Mouse (Mus musculus): ENCODE results near the gene Rgs7bp. TPM values are rescaled to one million over a fixed set of nuclear protein-coding genes. Genes with fewer than 3 reads are reported as not detected.
A peak's percentile ranks its signal among the peaks of the same experiment; 100 is the strongest.

Gene Rgs7bp
- 1 to 10 TPM in 1 of 2 experiments, under 1 TPM in 1; 0.49 to 1.7 TPM for total RNA-seq (2021)
- long read RNA-seq, experiment 1, partial matches to known transcripts: 0 of 1 reads
- long read RNA-seq, experiment 1, other reads (novel, unspliced or antisense): 1 of 1 reads
- long read RNA-seq, experiment 2: 0 reads

- peak; percentile 50 for DNase-seq
Measured at GRCm38 (mm10) chr13:105054181-105054940, at the start of gene Rgs7bp. TSS of gene Rgs7bp (minus strand) at chr13:105054930.

- DNase-seq: no peak
Measured at GRCm38 (mm10) chr13:105104385-105104784, 49.7 kb upstream of the Rgs7bp start.

DNA sequence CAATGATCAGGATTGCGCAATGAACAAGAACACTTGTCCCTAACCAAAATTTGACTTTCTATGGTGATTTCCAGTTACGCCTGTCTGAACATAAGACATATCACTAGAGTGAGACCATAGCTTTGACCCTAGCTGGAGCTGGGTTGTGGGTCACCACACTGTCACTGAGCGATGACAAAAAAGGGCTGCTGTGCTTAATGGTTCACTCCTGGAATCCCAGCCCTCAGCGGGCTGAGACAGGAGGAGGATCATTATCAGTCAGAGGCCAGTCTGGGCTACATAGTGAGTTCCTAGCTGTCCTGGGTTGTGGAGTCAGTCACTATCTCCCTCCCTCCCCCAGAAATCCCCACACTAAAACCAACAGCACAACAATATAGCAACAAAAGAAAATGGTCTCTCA lies 46.0 kb upstream of the Rgs7bp start:
- DNase-seq: no peak

DNA sequence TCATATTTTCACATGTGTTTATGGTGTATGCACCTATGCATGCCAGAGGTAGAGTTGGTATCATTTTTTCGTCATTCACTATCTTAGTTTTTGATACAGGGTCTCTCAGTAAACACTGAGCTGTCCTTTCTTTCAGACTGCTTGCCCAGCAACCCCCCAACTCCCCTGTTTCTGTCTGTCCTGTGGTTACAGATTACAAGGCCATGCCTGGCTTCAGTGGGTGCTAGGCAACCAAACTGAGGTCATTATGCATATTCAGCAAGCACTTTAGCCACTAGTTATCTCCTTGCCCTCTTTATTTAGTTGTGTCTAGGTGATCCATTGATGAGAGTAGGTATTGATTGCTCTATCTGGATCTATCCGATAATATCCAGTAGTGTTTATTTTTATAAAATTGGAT lies 41.6 kb upstream of the Rgs7bp start:
- DNase-seq: no peak

DNA sequence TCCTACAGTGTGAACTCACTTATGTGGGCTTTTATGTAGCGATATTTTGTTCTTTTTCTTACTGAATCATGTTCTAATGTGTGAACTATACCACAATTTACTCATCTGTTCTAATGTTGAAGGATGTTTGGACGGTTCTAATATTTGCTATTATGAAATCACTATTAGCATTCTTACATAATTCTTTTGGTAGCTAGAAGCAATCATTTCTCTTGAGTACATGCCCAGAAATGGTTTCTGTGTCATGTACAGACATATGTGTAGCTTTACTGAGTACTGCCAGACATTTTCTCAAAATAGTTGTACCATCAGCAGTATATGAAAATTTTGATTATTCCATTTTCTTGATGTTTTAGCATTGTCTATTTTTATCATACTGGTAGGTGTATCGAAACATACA lies 34.5 kb upstream of the Rgs7bp start:
- DNase-seq: no peak

DNA sequence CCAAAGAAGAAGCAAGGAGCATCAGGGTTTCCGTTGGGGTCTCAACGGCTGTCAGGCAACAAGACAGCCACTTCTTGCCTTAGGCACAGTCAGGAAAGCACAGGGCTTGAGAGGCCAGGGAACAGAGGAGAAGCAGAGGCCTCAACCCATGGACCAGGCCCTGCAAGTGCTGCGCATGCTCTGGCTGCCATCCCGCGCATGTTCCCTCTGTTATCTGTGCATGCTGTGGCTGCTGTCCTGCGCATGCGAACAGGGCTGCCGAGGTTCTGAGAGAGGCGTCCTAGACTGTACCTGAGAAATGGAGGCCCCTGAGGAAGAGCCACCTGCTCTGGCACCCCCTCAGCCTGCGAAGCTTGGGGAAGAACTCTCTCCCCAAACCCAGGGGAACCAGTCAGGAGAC lies 27.1 kb upstream of the Rgs7bp start, which contains the start of gene 4933425L06Rik:
Gene 4933425L06Rik, plus strand, starts transcription at position 261 of the 400 bp plus-strand sequence.
- no peak for DNase-seq

DNA sequence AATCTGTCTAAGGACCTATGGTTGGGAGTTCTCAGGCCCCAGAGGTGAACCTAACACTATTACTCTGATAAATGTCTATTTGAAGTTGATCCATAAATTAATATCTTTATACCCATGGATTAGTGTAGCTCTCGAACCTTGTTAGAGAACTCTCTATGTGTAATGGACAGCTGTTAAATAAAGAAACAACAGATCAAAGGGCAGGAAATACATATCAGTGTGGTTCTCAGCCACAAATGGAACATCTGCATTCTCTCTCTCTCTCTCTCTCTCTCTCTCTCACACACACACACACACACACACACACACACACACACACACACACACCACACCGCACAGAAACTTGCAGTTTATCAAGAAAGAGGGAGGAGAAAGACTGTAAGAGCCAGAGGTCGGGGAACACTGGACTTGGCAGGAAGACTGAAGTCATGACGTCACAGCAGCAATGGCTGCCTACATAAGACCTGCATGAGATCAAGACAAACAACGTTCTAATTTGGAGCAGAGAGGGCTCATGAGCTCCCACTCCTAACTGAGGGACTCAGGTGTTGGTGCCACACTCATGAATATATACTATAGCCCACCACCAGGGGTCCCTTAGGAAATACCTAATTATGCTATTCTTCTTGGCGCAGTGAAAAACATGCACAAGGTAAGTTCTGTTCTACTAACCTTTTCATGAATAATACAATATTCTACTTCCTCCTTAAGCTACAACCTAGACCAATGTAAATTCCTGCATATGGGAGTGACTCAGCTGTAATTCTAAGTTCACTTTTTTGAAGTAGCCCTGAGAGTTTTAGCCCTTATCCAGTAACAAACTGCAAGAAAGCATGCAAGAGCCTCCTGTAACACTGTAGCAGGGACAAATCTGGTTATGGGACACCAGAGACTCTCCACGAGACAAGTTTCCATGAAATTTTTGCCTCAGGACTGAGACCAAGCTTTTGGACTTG lies 12.4 kb upstream of the Rgs7bp start:
- DNase-seq: no peak

DNA sequence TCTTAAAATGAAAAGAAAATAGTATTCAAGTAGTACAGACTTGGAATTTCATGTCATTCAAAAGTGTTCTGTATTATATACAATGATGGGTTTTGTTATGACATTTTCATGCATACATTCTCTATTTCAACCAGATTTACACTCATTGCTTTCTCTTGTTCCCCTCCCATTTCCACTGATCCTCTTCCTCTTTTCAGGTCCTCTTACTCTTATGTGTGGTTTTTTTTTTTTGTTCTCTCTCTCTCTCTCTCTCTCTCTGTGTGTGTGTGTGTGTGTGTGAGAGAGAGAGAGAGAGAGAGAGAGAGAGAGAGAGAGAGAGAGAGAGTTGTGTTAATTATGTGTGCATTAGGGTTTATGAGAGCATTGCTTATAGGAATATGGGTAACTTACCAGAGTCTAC lies 11.4 kb upstream of the Rgs7bp start:
- no peak for DNase-seq

DNA sequence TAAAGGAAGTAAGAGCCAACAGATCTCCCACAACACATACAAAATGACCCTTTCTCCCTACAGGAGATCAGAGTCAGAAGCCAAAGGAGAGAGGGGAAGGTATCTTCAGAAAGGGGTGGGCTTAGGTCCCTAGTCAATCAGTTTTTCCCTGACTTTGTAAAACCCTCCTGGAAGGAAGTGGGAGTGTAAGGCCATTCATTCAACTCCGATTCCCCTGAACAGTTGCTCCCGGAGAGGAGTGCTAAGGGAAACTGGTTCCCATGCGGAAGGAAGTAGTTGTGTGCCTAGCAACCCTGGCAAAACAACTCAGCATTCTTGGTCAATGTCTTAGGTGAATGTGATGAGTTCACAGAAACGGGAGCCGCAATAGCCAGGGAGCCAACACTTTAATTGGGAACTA lies 644 bp upstream of the Rgs7bp start:
- peak; percentile 9 for DNase-seq

DNA sequence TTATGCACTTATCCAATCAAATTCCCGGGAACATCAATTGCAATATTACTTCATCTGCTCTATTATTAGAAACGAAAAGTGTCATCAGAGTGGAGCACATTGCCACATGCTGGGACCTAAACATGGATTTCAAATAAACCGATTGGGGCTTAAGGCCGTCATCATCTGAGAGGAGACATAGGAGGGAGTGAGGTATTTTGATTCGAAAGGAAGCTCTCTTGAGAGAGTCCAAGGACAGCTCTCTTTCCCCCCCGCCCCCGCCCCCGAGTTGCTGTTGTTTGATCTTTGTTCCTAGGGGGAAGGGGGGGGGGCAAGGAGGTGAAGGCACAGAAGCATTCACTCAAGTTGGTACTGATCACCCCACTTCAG lies 195 bp upstream of the Rgs7bp start:
- DNase-seq: no peak

DNA sequence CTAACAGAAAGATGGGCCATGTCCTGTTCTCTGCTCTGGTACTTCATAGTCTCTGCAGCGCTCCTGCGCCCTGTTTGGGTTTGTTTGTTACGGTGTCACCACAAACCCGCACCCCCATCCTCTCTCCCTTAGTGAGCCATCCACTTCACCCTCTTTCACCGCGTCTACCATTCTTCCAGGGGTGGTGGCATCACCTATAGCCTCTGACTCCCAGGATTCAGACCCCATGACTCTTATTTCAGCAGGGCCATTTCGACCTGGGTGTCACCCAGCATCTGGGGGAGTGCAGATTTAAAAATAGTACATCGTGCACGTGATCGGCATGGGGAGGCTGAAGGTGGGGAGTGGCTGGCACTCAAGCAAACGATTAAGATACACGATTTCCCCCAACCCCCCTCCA lies 1.1 kb downstream of the Rgs7bp start:
- no peak for DNase-seq

DNA sequence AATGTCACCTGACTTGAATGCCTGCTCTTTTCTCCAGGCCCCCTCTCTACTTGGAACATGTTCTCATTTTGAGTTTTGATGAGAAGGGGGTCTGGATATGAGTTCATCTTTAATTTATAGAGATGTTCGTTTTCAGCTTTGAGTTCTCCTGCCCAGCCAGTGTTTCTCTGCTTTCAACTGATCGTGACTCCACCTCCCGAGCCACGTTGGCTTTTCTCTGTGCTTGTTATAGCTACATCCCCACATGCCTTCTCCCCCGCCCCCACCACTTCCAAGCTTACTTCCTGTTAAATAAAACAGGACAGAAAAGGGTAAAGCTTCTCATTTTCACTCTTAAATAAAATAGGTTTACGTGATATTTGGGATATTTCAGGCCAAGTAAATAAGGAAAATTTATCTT lies 3.3 kb downstream of the Rgs7bp start:
- DNase-seq: no peak

- no peak for DNase-seq
Measured at GRCm38 (mm10) chr13:105048662-105049061, 6.1 kb downstream of the Rgs7bp start.

GRCm38 (mm10) chr13:105047377-105047776 lies 7.4 kb downstream of the Rgs7bp start:
- no peak for DNase-seq

DNA sequence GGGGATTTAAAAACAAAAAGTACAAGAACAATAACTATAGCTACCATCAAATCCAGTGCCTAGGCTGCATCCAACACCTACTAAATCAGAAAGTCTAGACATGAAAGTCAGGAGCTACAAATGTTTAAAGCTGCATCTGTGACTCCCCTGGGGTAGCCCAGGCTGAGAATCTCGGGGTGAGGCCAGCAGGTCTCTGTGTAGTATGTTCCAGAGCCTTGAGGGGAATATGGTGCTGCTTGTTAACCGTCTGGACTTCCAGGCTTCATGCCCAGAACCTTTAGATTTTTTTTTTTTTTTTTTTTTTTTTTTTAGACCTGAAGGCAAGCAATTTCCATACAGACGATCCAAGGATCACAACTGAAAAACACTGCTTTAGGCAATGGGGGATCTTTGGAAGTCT lies 10.8 kb downstream of the Rgs7bp start:
- no peak for DNase-seq

DNA sequence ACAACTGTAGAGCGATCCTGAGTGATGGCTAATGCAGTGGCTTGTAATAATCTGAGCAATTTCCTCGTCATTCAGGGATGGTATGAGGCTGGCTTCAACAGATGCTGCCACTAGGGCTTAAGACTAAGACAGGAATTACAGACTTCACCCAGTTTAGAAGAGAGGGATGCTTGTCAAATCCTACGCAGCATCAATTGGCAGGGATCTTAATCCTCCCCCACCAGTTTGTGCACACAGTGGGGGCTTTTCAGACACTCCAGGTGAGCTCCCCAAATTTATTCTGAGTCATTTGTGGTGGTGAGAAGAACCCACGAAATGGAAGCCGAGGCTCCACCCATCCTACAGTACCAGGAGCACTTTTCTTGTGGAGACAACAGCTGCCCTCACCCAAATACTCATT lies 16.4 kb downstream of the Rgs7bp start:
- no peak for DNase-seq

- DNase-seq: no peak
Measured at GRCm38 (mm10) chr13:105037816-105038215, 16.9 kb downstream of the Rgs7bp start.

- DNase-seq: no peak
Measured at GRCm38 (mm10) chr13:105031882-105032281, 22.8 kb downstream of the Rgs7bp start.

DNA sequence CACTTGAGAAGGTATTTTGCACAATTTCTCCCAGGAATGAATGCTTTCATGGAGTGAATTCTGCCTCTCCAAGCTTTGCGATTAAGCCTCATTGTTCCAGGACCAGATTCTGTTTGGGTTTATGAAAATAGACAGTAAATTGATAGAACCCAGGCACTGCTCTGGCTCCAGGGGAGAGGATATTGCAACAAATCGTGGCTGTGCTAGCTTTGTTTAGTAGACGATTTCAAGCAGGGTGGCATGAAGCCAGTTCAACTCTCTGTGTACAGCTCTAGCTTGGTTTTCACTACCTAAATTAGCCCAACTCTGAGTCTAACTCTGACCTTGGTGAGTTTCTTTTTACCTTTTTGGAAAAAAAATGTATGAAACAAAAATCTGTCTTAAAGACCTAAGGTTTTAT lies 26.5 kb downstream of the Rgs7bp start:
- DNase-seq: no peak

DNA sequence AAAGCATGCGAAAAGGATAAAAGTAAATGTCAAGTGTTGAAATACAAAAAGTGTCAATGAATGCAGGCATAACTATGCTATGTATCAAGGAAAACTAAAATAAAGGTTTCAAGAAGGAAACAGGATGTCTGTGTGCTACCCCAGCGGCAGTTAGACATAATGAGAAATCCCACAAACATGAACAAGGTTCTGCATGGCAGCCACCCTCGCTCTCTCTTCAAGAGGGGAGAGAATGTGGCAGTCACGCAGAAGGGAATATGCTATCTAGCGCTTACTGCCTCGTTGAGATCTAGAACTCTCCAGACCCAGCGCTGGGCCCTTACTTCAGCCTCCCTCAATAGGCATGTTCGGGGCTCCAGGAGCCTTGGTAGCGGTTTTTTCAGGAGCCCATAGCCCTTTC lies 38.2 kb downstream of the Rgs7bp start:
- no peak for DNase-seq

GRCm38 (mm10) chr13:105015710-105016404 lies 38.9 kb downstream of the Rgs7bp start:
- DNase-seq: no peak

DNA sequence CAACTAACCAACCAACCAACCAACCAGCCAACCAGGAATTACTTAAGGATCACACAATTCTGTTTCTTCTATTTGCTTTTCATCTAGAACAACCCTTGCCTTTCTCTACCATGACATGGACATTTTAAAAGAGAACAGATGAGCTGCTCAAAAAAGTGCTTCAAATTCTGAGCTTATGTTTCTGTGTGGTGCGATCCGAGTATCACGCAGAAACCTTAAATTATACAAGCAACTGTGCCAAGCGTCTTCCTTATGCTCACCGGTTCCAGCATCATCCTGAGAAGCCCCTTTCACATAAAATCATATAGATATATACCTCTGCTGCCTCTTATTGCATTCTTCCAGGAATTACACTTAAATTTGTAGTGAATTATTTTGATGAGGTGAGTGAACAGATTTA lies 43.4 kb downstream of the Rgs7bp start:
- DNase-seq: no peak
